Mouse (Mus musculus): ENCODE results near the gene Hist2h2be. TPM values are rescaled to one million over a fixed set of nuclear protein-coding genes. Genes with fewer than 3 reads are reported as not detected.
"Not testable (repeated sequence)": the region's sequence is repeated elsewhere in the genome, so short reads cannot be mapped to it uniquely, and the experiment has no call there.

The Hist2h2be gene
- total and polyA plus RNA-seq, 2 experiments from 2014 or later, result 2.9 to 12.7 TPM

DNA sequence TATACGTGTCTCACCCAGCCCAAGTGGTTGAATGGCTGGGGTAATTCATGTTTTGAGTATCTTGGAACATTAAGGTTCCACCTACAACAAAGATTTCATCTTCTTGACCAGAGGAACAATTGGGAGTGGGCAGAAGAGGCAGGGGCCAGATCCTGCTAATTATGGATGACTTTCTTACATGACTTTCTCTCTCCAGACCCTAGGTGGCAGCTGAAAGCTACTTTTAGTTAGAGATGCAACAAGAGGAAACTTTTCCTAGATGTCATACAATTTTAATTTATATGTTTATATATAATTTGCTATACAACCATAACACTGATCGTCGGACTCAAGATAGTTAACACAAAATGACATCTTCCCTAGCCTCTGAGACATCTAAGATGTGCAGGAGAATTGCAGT is 13.1 kb upstream of the Hist2h2be start:
- DNase-seq (ENCODE audit: low spot score), result no peak
- no peak overlapping the region for H3K27ac ChIP-seq (ENCODE audit: low read depth, low read length)
- H3K9me3 ChIP-seq (ENCODE audit: low read length), result no peaks in the 10 kb centered on the region
- WGBS, result 86% methylated on average over 3 of the region's 3 CpGs
- no peak overlapping the region for H3K4me2 ChIP-seq (ENCODE audit: low read depth, low read length, poor library complexity, severe bottlenecking)
- H3K4me3 ChIP-seq (ENCODE audit: low read depth, low read length), result no peak overlapping the region
- H3K9ac ChIP-seq (replicated peaks; ENCODE audit: low read length, poor library complexity, severe bottlenecking), result no peak overlapping the region
- ATAC-seq (ENCODE audit: low FRiP score), result no peak
- H3K27me3 ChIP-seq (ENCODE audit: insufficient read depth, low read length), result no peaks in the 10 kb centered on the region
- peak; percentile 50 for TF ChIP-seq CTCF (IDR thresholded peaks at IDR 0.05)
- H3K36me3 ChIP-seq (ENCODE audit: insufficient read depth, low read length), result no peaks in the 10 kb centered on the region
- no peaks in the 10 kb centered on the region for H3K4me1 ChIP-seq (ENCODE audit: insufficient read depth, low read length)

- H3K4me2 ChIP-seq (ENCODE audit: low read depth, low read length, poor library complexity, severe bottlenecking), result no peak overlapping the region
- no peak for DNase-seq (ENCODE audit: low spot score)
- TF ChIP-seq CTCF (IDR thresholded peaks at IDR 0.05), result peak; percentile 47
- 0 out of 2 replicates have a peak, but pooled peaks cover under 1% of the 10 kb centered on the region for H3K27me3 ChIP-seq (ENCODE audit: insufficient read depth, low read length)
- 17% methylated on average over 15 of the region's 15 CpGs for WGBS
- no peak overlapping the region for H3K27ac ChIP-seq (ENCODE audit: low read depth, low read length)
- H3K9ac ChIP-seq (replicated peaks; ENCODE audit: low read length, poor library complexity, severe bottlenecking), result no peak overlapping the region
- H3K36me3 ChIP-seq (ENCODE audit: insufficient read depth, low read length), result no peaks in the 10 kb centered on the region
- no peaks in the 10 kb centered on the region for H3K9me3 ChIP-seq (ENCODE audit: low read length)
- no peaks in the 10 kb centered on the region for H3K4me1 ChIP-seq (ENCODE audit: insufficient read depth, low read length)
- no peak for ATAC-seq (ENCODE audit: low FRiP score)
- no peak overlapping the region for H3K4me3 ChIP-seq (ENCODE audit: low read depth, low read length)
These were observed 11.7 kb upstream of the Hist2h2be start for GRCm38 (mm10) chr3:96209242-96209641.

GRCm38 (mm10) chr3:96219191-96219641 is 1.7 kb upstream of the Hist2h2be start:
- peak overlapping the region; percentile 51 for H3K4me3 ChIP-seq (ENCODE audit: low read depth, low read length)
- peak overlapping the region; percentile 91 for H3K27ac ChIP-seq (ENCODE audit: low read depth, low read length)
- H3K9me3 ChIP-seq (ENCODE audit: low read length), result no peaks in the 10 kb centered on the region
- H3K27me3 ChIP-seq (ENCODE audit: insufficient read depth, low read length), result 0 out of 2 replicates have a peak, but pooled peaks cover 4% of the 10 kb centered on the region
- peaks cover 4% of the 10 kb centered on the region; the same call in 1 of the 2 replicates for H3K4me1 ChIP-seq (ENCODE audit: insufficient read depth, low read length)
- peak; percentile 30 for DNase-seq (ENCODE audit: low spot score)
- H3K9ac ChIP-seq (replicated peaks; ENCODE audit: low read length, poor library complexity, severe bottlenecking), result peak overlapping the region; percentile 37
- no peaks in the 10 kb centered on the region for H3K36me3 ChIP-seq (ENCODE audit: insufficient read depth, low read length)
- peak; percentile 32; the same call in 1 of the 2 replicates for ATAC-seq (ENCODE audit: low FRiP score)
- peak overlapping the region; percentile 64 for H3K4me2 ChIP-seq (ENCODE audit: low read depth, low read length, poor library complexity, severe bottlenecking)
- WGBS, result 0% methylated on average over 12 of the region's 12 CpGs
- peak; percentile 42 for TF ChIP-seq CTCF (IDR thresholded peaks at IDR 0.05)

DNA sequence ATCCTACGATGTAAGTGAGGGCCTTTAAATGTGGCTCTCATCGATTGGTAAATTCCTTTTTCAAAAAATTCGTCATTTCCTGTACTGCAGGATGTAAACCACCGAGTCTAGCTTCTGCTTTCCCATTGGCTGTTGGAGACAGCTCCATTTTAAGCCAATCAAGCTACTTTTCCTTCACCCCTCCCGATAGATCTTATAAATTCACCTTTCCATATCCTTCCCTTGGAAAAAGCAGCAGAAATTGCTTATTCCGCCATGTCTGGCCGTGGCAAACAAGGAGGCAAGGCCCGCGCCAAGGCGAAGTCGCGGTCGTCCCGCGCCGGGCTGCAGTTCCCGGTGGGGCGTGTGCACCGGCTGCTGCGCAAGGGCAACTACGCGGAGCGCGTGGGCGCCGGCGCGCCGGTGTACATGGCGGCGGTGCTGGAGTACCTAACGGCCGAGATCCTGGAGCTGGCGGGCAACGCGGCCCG is 1.2 kb upstream of the Hist2h2be start, which contains the start of the genes Bola1 and Hist2h2ab:
Bola1 (minus strand) TSS at position 49 of the 470 bp plus-strand sequence.
Hist2h2ab (plus strand) TSS at position 205 of the 470 bp plus-strand sequence.
- Histone ChIP-seq H3K9me3 (ENCODE audit: low read length) (no peaks in the 10 kb centered on the region), H3K4me1 (ENCODE audit: insufficient read depth, low read length) (peaks cover 4% of the 10 kb centered on the region; the same call in 1 of the 2 replicates), H3K27me3 (ENCODE audit: insufficient read depth, low read length) (no peaks in the 10 kb centered on the region), H3K4me2 (ENCODE audit: low read depth, low read length, poor library complexity, severe bottlenecking) (peak within 1 kb of the TSS; percentile 64), H3K27ac (ENCODE audit: low read depth, low read length) (peak within 1 kb of the TSS; percentile 91), H3K36me3 (ENCODE audit: insufficient read depth, low read length) (no peaks in the 10 kb centered on the region), H3K4me3 (ENCODE audit: low read depth, low read length) (peak within 1 kb of the TSS; percentile 51), H3K9ac (replicated peaks; ENCODE audit: low read length, poor library complexity, severe bottlenecking) (peak within 1 kb of the TSS; percentile 61)
- TF ChIP-seq CTCF (IDR thresholded peaks at IDR 0.05), result no peak
- 0% methylated on average over 37 of the region's 37 CpGs for WGBS
- DNase-seq (ENCODE audit: low spot score) (peak; percentile 94), ATAC-seq (ENCODE audit: low FRiP score) (peak; percentile 92)

- H3K36me3 ChIP-seq (ENCODE audit: insufficient read depth, low read length); H3K9me3 ChIP-seq (ENCODE audit: low read length); H3K27me3 ChIP-seq (ENCODE audit: insufficient read depth, low read length); H3K4me1 ChIP-seq (ENCODE audit: insufficient read depth, low read length): not testable (repeated sequence)
- WGBS, result 0% methylated on average over 27 of the region's 47 CpGs
- peak overlapping the region; percentile 51 for H3K4me3 ChIP-seq (ENCODE audit: low read depth, low read length)
- ATAC-seq (ENCODE audit: low FRiP score) (peak; percentile 17; the same call in 1 of the 2 replicates), DNase-seq (ENCODE audit: low spot score) (peak; percentile 39)
- H3K4me2 ChIP-seq (ENCODE audit: low read depth, low read length, poor library complexity, severe bottlenecking), result peak overlapping the region; percentile 64
- TF ChIP-seq CTCF (IDR thresholded peaks at IDR 0.05), result 0 out of 2 replicates have a peak, but pooled peaks have one; percentile 5
- peak overlapping the region; percentile 61 for H3K9ac ChIP-seq (replicated peaks; ENCODE audit: low read length, poor library complexity, severe bottlenecking)
- peak overlapping the region; percentile 91 for H3K27ac ChIP-seq (ENCODE audit: low read depth, low read length)
These were observed 671 bp upstream of the Hist2h2be start for GRCm38 (mm10) chr3:96220131-96220764.

GRCm38 (mm10) chr3:96221640-96222038 is 720 bp downstream of the Hist2h2be start:
- peak overlapping the region; percentile 64 for H3K4me2 ChIP-seq (ENCODE audit: low read depth, low read length, poor library complexity, severe bottlenecking)

More at GRCm38 (mm10) chr3:96221640-96222038, 720 bp downstream of the Hist2h2be start:
- WGBS, result 5% methylated on average over 9 of the region's 9 CpGs
- Histone ChIP-seq H3K27ac (ENCODE audit: low read depth, low read length) (peak overlapping the region; percentile 91; the same call in 1 of the 2 replicates), H3K4me1 (ENCODE audit: insufficient read depth, low read length) (peaks cover 4% of the 10 kb centered on the region; the same call in 1 of the 2 replicates), H3K36me3 (ENCODE audit: insufficient read depth, low read length) (no peaks in the 10 kb centered on the region), H3K9me3 (ENCODE audit: low read length) (no peaks in the 10 kb centered on the region), H3K9ac (replicated peaks; ENCODE audit: low read length, poor library complexity, severe bottlenecking) (no peak overlapping the region; the same call in 1 of the 2 replicates), H3K27me3 (ENCODE audit: insufficient read depth, low read length) (no peaks in the 10 kb centered on the region), H3K4me3 (ENCODE audit: low read depth, low read length) (peak overlapping the region; percentile 51)
- ATAC-seq (ENCODE audit: low FRiP score), result no peak
- DNase-seq (ENCODE audit: low spot score), result no peak
- TF ChIP-seq CTCF (IDR thresholded peaks at IDR 0.05), result no peak
